Mouse (Mus musculus) olfactory bulb, adult 2 months (tissue): ENCODE results near the gene Gtf2ird1.

Source experiments
- CTCF ChIP-seq: fragments of 200-500 bp; IDR thresholded peaks from 2 replicates; pipeline ENCODE4 v1.5.1; 2012; ENCODE audit warnings: low read depth, mild to moderate bottlenecking, low read length, moderate library complexity; ENCODE audit not compliant: insufficient read depth
- POLR2A ChIP-seq: fragments of 200-500 bp; IDR thresholded peaks from 2 replicates; pipeline ENCODE4 v1.6.1; 2012; ENCODE audit warnings: mild to moderate bottlenecking, low read depth, low read length, moderate library complexity; ENCODE audit not compliant: insufficient read depth

- no peak for TF ChIP-seq POLR2A
- TF ChIP-seq CTCF, result no peak
These were observed 46.8 kb downstream of the Gtf2ird1 start for GRCm38 (mm10) chr5:134409606-134410306.
